Mouse (Mus musculus): Measurements from ENCODE around the gene Utrn. TPM values are rescaled to one million over a fixed set of nuclear protein-coding genes. Genes with fewer than 3 reads are reported as not detected.

The Utrn gene
- total and polyA plus RNA-seq, 3 experiments: 0.31 to 1.1 (median 0.67) TPM

- H3K9me3 ChIP-seq (replicated peaks; ENCODE audit: low read length): no peaks in the 10 kb centered on the region
- H3K4me1 ChIP-seq (ENCODE audit: control insufficient read depth in 1 of 2, insufficient read depth in 2 of 2): peaks cover 6 to 23% of the 10 kb centered on the region in 2 experiments; a peak in 2 of 4 replicates
- dilution Hi-C loops (cut with MboI; ENCODE audit: extremely low pct_ligation_motif_present, extremely low pct_unique_long_range_greater_than_20kb, low sequenced_read_pairs): no loop called here
- H3K36me3 ChIP-seq (replicated peaks in 1 of 2; ENCODE audit: control insufficient read depth in 1 of 2, insufficient read depth in 1 of 2, low read length in 1 of 2): no peaks in the 10 kb centered on the region
- peak overlapping the region in 1 of 3 experiments; percentile 61 for H3K4me3 ChIP-seq (replicated peaks in 1 of 3; ENCODE audit: low read depth in 2 of 3, low read length in 2 of 3, poor library complexity in 1 of 3)
- no peak overlapping the region for H3K9ac ChIP-seq (ENCODE audit: insufficient read depth, low read depth)
- DNase-seq (ENCODE audit: extremely low read depth): no peak
- no peaks in the 10 kb centered on the region for H3K79me2 ChIP-seq (replicated peaks; ENCODE audit: control insufficient read depth, extremely low read depth, insufficient read depth, poor library complexity, severe bottlenecking)
- H3K4me2 ChIP-seq (ENCODE audit: insufficient read depth, low read depth, poor library complexity, severe bottlenecking): no peak overlapping the region
- H3K27ac ChIP-seq (ENCODE audit: insufficient read depth, low read depth): no peak overlapping the region
- H3K27me3 ChIP-seq (replicated peaks): peaks cover 32% of the 10 kb centered on the region
- in situ Hi-C loops (cut with MboI; ENCODE audit: low pct_ligation_motif_present, low pct_unique_long_range_greater_than_20kb, low sequenced_read_pairs): no loop called here
- TF ChIP-seq HCFC1 (IDR thresholded peaks at IDR 0.05; ENCODE audit: low read depth, low read length): no peak
- no peak for TF ChIP-seq MYC (IDR thresholded peaks at IDR 0.05; ENCODE audit: low read depth, low read length)
- no peak for TF ChIP-seq ZMIZ1 (IDR thresholded peaks at IDR 0.05; ENCODE audit: low read depth, low read length)
- TF ChIP-seq SMC3 (IDR thresholded peaks at IDR 0.05; ENCODE audit: low read depth, low read length): no peak
- no peak for TF ChIP-seq ZC3H11A (IDR thresholded peaks at IDR 0.05; ENCODE audit: low read depth, low read length)
- TF ChIP-seq JUND (conservative IDR thresholded peaks at IDR 0.05; ENCODE audit: low read depth, low read length): no peak
- TF ChIP-seq MXI1 (IDR thresholded peaks at IDR 0.05; ENCODE audit: low read depth, low read length): no peak
- no peak for TF ChIP-seq USF1 (IDR thresholded peaks at IDR 0.05; ENCODE audit: low read depth, low read length)
- no peak for TF ChIP-seq ZNF384 (IDR thresholded peaks at IDR 0.05; ENCODE audit: low read depth, low read length)
Observed at GRCm38 (mm10) chr10:12869846-12870245, 681 bp upstream of the Utrn start.

DNA sequence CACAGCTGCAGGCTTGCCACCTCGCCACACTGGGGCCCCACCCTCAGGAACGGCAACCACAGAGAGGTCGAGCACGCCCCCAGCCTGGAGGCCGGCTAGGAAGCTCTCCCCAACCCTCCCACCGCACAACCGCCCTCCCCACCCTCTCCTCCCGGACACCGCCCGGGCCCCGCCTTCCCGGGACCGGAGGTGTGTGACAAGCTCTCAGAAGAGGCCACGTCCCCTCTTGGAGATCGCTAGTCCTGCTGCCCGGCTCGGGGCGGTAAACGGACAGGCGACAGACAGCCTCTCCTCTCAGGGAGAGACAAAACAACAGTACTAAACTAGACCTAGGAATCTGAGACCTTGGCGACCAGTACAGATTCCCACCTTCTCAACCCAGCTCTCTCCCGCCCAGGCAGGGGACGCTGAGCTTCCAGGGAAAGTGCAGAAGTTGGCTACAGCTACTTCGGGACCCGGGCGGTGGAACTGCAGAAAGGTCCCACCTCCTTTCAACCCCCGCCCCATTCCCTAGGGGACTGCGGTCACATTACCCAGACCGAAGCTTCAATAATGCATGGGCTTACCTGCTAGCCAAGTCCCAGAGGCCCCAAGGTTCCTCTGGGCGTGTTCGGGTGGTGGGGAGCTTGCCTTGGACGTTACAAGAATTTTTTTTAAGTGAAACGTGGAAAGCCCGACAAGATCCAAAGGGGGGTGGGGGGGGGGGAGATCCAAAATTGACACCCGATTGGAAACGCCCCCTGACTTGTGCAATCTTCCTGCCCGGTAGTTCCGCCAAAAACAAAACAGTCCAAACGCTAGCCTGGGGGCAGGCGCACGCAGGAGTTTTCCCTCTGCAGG lies 756 bp downstream of the Utrn start:
- peak overlapping the region; percentile 79 for H3K4me2 ChIP-seq (ENCODE audit: insufficient read depth, low read depth, poor library complexity, severe bottlenecking)
- peaks cover 6 to 21% of the 10 kb centered on the region in 2 experiments; a peak in 2 of 4 replicates for H3K4me1 ChIP-seq (ENCODE audit: control insufficient read depth in 1 of 2, insufficient read depth in 2 of 2)
- H3K36me3 ChIP-seq (replicated peaks in 1 of 2; ENCODE audit: control insufficient read depth in 1 of 2, insufficient read depth in 1 of 2, low read length in 1 of 2): no peaks in the 10 kb centered on the region
- TF ChIP-seq TCF12 (IDR thresholded peaks at IDR 0.05; ENCODE audit: low read depth, low read length): peak; percentile 60
- 0 out of 2 replicates have a peak, but pooled peaks have one; percentile 13 for TF ChIP-seq NRF1 (IDR thresholded peaks at IDR 0.05; ENCODE audit: low read depth, low read length)
- no peak for TF ChIP-seq MAFK (IDR thresholded peaks at IDR 0.05; ENCODE audit: insufficient replicate concordance, low read length)
- TF ChIP-seq USF2 (conservative IDR thresholded peaks at IDR 0.05; ENCODE audit: low read depth, low read length): no peak
- TF ChIP-seq BHLHE40 (IDR thresholded peaks at IDR 0.05; ENCODE audit: low read depth, low read length): peak; percentile 65
- 0 out of 2 replicates have a peak, but pooled peaks have one; percentile 47 for TF ChIP-seq KAT2A (IDR thresholded peaks at IDR 0.05; ENCODE audit: insufficient replicate concordance, low read length)
- TF ChIP-seq EP300 (IDR thresholded peaks at IDR 0.05; ENCODE audit: low read length): no peak
- TF ChIP-seq MAZ (IDR thresholded peaks at IDR 0.05; ENCODE audit: low read depth, low read length): peak; percentile 80
- TF ChIP-seq ELF1 (IDR thresholded peaks at IDR 0.05; ENCODE audit: low read depth, low read length): 0 out of 2 replicates have a peak, but pooled peaks have one; percentile 6
- peak; percentile 56; the same call in 1 of the 2 replicates for TF ChIP-seq CHD2 (IDR thresholded peaks at IDR 0.05; ENCODE audit: low read length)
- peak; percentile 58 for TF ChIP-seq ETS1 (conservative IDR thresholded peaks at IDR 0.05; ENCODE audit: low read depth, low read length)
- peak; percentile 51; the same call in 1 of the 2 replicates for TF ChIP-seq IRF4 (IDR thresholded peaks at IDR 0.05; ENCODE audit: low read depth, low read length)
- TF ChIP-seq ZNF384 (IDR thresholded peaks at IDR 0.05; ENCODE audit: low read depth, low read length): peak; percentile 36; the same call in 1 of the 2 replicates
- TF ChIP-seq MEF2A (IDR thresholded peaks at IDR 0.05; ENCODE audit: borderline replicate concordance, low read depth, low read length): peak; percentile 32; the same call in 1 of the 2 replicates
- TF ChIP-seq RCOR1 (conservative IDR thresholded peaks at IDR 0.05; ENCODE audit: low read depth, low read length): 0 out of 2 replicates have a peak, but pooled peaks have one; percentile 27
- TF ChIP-seq CTCF (conservative IDR thresholded peaks at IDR 0.05 in 1 of 2, IDR thresholded peaks at IDR 0.05 in 1 of 2; ENCODE audit: low read depth in 2 of 2, low read length in 2 of 2): no peak
- peak; percentile 14 for TF ChIP-seq HCFC1 (IDR thresholded peaks at IDR 0.05; ENCODE audit: low read depth, low read length)
- peak overlapping the region; percentile 46 for H3K9ac ChIP-seq (ENCODE audit: insufficient read depth, low read depth)
- in situ Hi-C loops (cut with MboI; ENCODE audit: low pct_ligation_motif_present, low pct_unique_long_range_greater_than_20kb, low sequenced_read_pairs): no loop called here
- dilution Hi-C loops (cut with MboI; ENCODE audit: extremely low pct_ligation_motif_present, extremely low pct_unique_long_range_greater_than_20kb, low sequenced_read_pairs): no loop called here
- no peaks in the 10 kb centered on the region for H3K9me3 ChIP-seq (replicated peaks; ENCODE audit: low read length)
- peak; percentile 88 for DNase-seq (ENCODE audit: extremely low read depth)
- no peaks in the 10 kb centered on the region for H3K79me2 ChIP-seq (replicated peaks; ENCODE audit: control insufficient read depth, extremely low read depth, insufficient read depth, poor library complexity, severe bottlenecking)
- H3K27ac ChIP-seq (ENCODE audit: insufficient read depth, low read depth): no peak overlapping the region
- peaks cover 34% of the 10 kb centered on the region for H3K27me3 ChIP-seq (replicated peaks)
- peak overlapping the region; percentile 57 to 66 (median 61) for H3K4me3 ChIP-seq (replicated peaks in 1 of 3; ENCODE audit: low read depth in 2 of 3, low read length in 2 of 3, poor library complexity in 1 of 3)
